Mouse (Mus musculus): ENCODE results near the gene Ywhab. TPM values are rescaled to one million over a fixed set of nuclear protein-coding genes. Genes with fewer than 3 reads are reported as not detected.

Ywhab gene
- total and polyA plus RNA-seq, 2 experiments from 2014 or later = 31.8 to 157 TPM

GRCm38 (mm10) chr2:163976448-163976847 is 18.3 kb upstream of the Ywhab start:
- Histone ChIP-seq H3K4me2 (ENCODE audit: low read depth, low read length) (no peak overlapping the region), H3K4me3 (ENCODE audit: low read depth, low read length) (no peak overlapping the region), H3K4me1 (ENCODE audit: control insufficient read depth, insufficient read depth) (no peaks in the 10 kb centered on the region), H3K9me3 (replicated peaks; ENCODE audit: control insufficient read depth, low read length) (peaks cover 7% of the 10 kb centered on the region; the same call in 1 of the 2 replicates), H3K9ac (replicated peaks; ENCODE audit: low read depth, low read length) (no peak overlapping the region), H3K27me3 (ENCODE audit: control insufficient read depth, insufficient read depth, low read length) (no peaks in the 10 kb centered on the region), H3K36me3 (replicated peaks; ENCODE audit: control insufficient read depth, insufficient read depth, low read length) (no peaks in the 10 kb centered on the region), H3K27ac (ENCODE audit: low read depth) (no peak overlapping the region)
- WGBS = 82% methylated on average over 6 of the region's 7 CpGs
- no peak for ATAC-seq (ENCODE audit: insufficient read depth, low read depth)
- TF ChIP-seq CTCF (IDR thresholded peaks at IDR 0.05; ENCODE audit: low read depth) (no peak), EP300 (IDR thresholded peaks at IDR 0.05; ENCODE audit: low read depth) (no peak)
- DNase-seq (ENCODE audit: low spot score) = no peak

- no peak overlapping the region for H3K9ac ChIP-seq (replicated peaks; ENCODE audit: low read depth, low read length)
- TF ChIP-seq EP300 (IDR thresholded peaks at IDR 0.05; ENCODE audit: low read depth) = no peak
- no peak for TF ChIP-seq CTCF (IDR thresholded peaks at IDR 0.05; ENCODE audit: low read depth)
- no peak for DNase-seq (ENCODE audit: low spot score)
- H3K4me2 ChIP-seq (ENCODE audit: low read depth, low read length) = no peak overlapping the region
- H3K27ac ChIP-seq (ENCODE audit: low read depth) = no peak overlapping the region
- H3K4me1 ChIP-seq (ENCODE audit: control insufficient read depth, insufficient read depth) = no peaks in the 10 kb centered on the region
- H3K9me3 ChIP-seq (replicated peaks; ENCODE audit: control insufficient read depth, low read length) = no peaks in the 10 kb centered on the region
- no peaks in the 10 kb centered on the region for H3K27me3 ChIP-seq (ENCODE audit: control insufficient read depth, insufficient read depth, low read length)
- H3K36me3 ChIP-seq (replicated peaks; ENCODE audit: control insufficient read depth, insufficient read depth, low read length) = no peaks in the 10 kb centered on the region
- H3K4me3 ChIP-seq (ENCODE audit: low read depth, low read length) = no peak overlapping the region
- 48% methylated on average over 8 of the region's 8 CpGs for WGBS
- ATAC-seq (ENCODE audit: insufficient read depth, low read depth) = no peak
These were observed 7.5 kb upstream of the Ywhab start for GRCm38 (mm10) chr2:163987233-163987632.

DNA sequence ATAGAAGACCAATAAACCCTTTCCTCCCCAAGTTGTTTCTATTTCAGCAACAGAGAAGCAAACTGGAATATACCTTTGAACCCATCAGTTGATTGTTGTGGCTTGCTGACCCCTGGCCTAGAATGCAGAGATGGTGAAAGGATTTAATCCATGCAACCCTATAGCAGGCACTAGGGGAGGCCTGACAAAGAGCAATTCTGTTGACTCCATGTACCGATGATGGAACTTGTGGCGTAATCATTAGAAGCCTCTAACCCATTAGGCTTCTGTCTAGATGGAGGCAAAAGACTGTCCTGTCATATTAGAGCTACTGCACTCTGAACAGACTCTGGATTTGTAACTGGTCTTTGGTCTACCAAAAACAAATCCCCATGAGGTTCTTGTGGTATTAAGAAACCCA is 1.9 kb upstream of the Ywhab start:
- Histone ChIP-seq H3K27me3 (ENCODE audit: control insufficient read depth, insufficient read depth, low read length) (no peaks in the 10 kb centered on the region), H3K4me1 (ENCODE audit: control insufficient read depth, insufficient read depth) (peaks cover 16% of the 10 kb centered on the region), H3K4me2 (ENCODE audit: low read depth, low read length) (no peak overlapping the region), H3K4me3 (ENCODE audit: low read depth, low read length) (no peak overlapping the region), H3K9me3 (replicated peaks; ENCODE audit: control insufficient read depth, low read length) (no peaks in the 10 kb centered on the region), H3K36me3 (replicated peaks; ENCODE audit: control insufficient read depth, insufficient read depth, low read length) (peaks cover 5% of the 10 kb centered on the region), H3K9ac (replicated peaks; ENCODE audit: low read depth, low read length) (no peak overlapping the region), H3K27ac (ENCODE audit: low read depth) (no peak overlapping the region)
- DNase-seq (ENCODE audit: low spot score) (no peak), ATAC-seq (ENCODE audit: insufficient read depth, low read depth) (no peak)
- 93% methylated on average over 2 of the region's 2 CpGs for WGBS
- TF ChIP-seq EP300 (IDR thresholded peaks at IDR 0.05; ENCODE audit: low read depth) (no peak), CTCF (IDR thresholded peaks at IDR 0.05; ENCODE audit: low read depth) (no peak)

GRCm38 (mm10) chr2:163994977-163995862 is 460 bp downstream of the Ywhab start:
- TF ChIP-seq EP300 (IDR thresholded peaks at IDR 0.05; ENCODE audit: low read depth) (0 out of 2 replicates have a peak, but pooled peaks have one; percentile 13), CTCF (IDR thresholded peaks at IDR 0.05; ENCODE audit: low read depth) (no peak)
- peak overlapping the region; percentile 94 for H3K4me3 ChIP-seq (ENCODE audit: low read depth, low read length)
- H3K9me3 ChIP-seq (replicated peaks; ENCODE audit: control insufficient read depth, low read length) = no peaks in the 10 kb centered on the region
- ATAC-seq (ENCODE audit: insufficient read depth, low read depth) (peak; percentile 99), DNase-seq (ENCODE audit: low spot score) (peak; percentile 50)
- H3K4me2 ChIP-seq (ENCODE audit: low read depth, low read length) = peak overlapping the region; percentile 95
- H3K4me1 ChIP-seq (ENCODE audit: control insufficient read depth, insufficient read depth) = peaks cover 26% of the 10 kb centered on the region
- under 1% methylated on average over 49 of the region's 79 CpGs for whole genome bisulfite sequencing
- H3K9ac ChIP-seq (replicated peaks; ENCODE audit: low read depth, low read length) = peak overlapping the region; percentile 97
- peak overlapping the region; percentile 98 for H3K27ac ChIP-seq (ENCODE audit: low read depth)
- peaks cover 9% of the 10 kb centered on the region for H3K36me3 ChIP-seq (replicated peaks; ENCODE audit: control insufficient read depth, insufficient read depth, low read length)
- no peaks in the 10 kb centered on the region for H3K27me3 ChIP-seq (ENCODE audit: control insufficient read depth, insufficient read depth, low read length)

GRCm38 (mm10) chr2:163996275-163996674 is 1.5 kb downstream of the Ywhab start:
- Histone ChIP-seq H3K4me2 (ENCODE audit: low read depth, low read length) (peak overlapping the region; percentile 95), H3K27ac (ENCODE audit: low read depth) (peak overlapping the region; percentile 98; the same call in 1 of the 2 replicates), H3K4me1 (ENCODE audit: control insufficient read depth, insufficient read depth) (peaks cover 31% of the 10 kb centered on the region), H3K4me3 (ENCODE audit: low read depth, low read length) (peak overlapping the region; percentile 94), H3K9ac (replicated peaks; ENCODE audit: low read depth, low read length) (peak overlapping the region; percentile 97), H3K9me3 (replicated peaks; ENCODE audit: control insufficient read depth, low read length) (no peaks in the 10 kb centered on the region), H3K36me3 (replicated peaks; ENCODE audit: control insufficient read depth, insufficient read depth, low read length) (peaks cover 9% of the 10 kb centered on the region), H3K27me3 (ENCODE audit: control insufficient read depth, insufficient read depth, low read length) (no peaks in the 10 kb centered on the region)
- no peak for TF ChIP-seq EP300 (IDR thresholded peaks at IDR 0.05; ENCODE audit: low read depth)
- TF ChIP-seq CTCF (IDR thresholded peaks at IDR 0.05; ENCODE audit: low read depth) = no peak
- DNase-seq (ENCODE audit: low spot score) (no peak), ATAC-seq (ENCODE audit: insufficient read depth, low read depth) (no peak)
- WGBS = 58% methylated on average over 6 of the region's 6 CpGs
